Mouse (Mus musculus) CH12F3 (cell line): ENCODE data around the gene Ppp1r14a.

Experiments used
- in situ Hi-C: fragments of 300-500 bp; cut with MboI; formaldehyde crosslinking; loops from 2 replicates; pipeline ENCODE4 v1.14.3; 2020; ENCODE audit warnings: low sequenced_read_pairs

Gene Ppp1r14a

DNA sequence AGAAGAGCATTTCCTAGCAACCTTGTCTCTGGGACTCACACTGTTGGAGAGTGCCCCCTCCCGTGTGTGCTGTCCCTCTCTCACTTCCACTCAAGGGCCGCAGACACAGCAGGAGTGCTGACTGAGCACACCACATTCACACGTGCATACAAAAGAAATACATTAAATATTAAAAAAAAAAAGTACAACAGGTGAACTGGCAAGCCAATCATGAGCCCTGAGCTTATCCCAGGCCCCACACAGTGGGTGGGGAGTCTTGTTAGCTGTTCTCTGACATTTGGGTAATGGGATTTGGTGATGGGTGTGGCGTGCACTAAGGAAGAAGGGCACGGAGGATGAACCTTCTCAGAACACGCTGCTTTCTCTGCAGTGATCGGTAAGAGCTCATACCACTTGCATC, 13.5 kb downstream of the Ppp1r14a start:
- in situ Hi-C loops: no loop called here

- in situ Hi-C loops: no loop called here
Observed at GRCm38 (mm10) chr7:29303738-29304462, 14.8 kb downstream of the Ppp1r14a start, which contains the start of gene Dpf1. Gene Dpf1, plus strand, starts transcription at chr7:29303951.

DNA sequence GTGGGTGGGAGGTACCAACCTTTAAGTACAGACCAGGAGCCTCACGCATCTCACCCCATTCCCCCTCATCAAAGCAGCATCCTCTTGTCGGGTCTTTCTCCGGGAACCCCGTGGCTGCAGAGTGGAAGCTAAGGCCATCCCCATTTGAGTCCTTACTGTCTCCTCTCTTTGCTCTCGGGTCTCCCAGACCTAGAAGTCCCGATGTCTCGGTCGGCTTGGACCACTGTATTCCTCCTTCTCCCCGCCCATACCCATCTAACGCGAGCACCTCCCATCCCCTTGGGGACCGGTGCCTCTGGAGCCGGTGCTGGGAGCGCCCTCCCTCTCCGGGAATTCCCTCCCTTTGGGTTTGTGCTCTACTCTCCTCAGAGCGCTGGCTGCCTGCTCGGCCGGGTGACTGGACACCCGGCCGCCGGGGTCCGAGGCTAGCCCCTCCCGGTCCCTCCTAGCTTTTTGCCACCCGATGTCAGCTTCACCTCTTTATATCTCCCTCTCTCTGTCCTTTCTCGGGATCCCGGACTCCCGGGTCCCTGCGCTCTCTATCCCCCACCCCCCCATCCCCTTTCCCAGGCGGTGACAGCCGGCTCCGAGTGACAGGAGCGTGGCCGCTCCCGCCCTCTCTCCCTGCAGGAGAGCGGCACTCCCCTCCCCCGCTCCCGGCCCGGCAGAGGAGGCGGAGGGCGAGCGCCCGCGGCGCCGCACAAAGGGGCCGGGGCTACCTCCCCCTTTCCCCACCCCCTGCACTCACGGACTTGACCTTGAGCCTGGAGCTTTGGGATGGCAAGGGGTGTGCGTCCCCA, 15.6 kb downstream of the Ppp1r14a start:
- in situ Hi-C loops: no loop called here

DNA sequence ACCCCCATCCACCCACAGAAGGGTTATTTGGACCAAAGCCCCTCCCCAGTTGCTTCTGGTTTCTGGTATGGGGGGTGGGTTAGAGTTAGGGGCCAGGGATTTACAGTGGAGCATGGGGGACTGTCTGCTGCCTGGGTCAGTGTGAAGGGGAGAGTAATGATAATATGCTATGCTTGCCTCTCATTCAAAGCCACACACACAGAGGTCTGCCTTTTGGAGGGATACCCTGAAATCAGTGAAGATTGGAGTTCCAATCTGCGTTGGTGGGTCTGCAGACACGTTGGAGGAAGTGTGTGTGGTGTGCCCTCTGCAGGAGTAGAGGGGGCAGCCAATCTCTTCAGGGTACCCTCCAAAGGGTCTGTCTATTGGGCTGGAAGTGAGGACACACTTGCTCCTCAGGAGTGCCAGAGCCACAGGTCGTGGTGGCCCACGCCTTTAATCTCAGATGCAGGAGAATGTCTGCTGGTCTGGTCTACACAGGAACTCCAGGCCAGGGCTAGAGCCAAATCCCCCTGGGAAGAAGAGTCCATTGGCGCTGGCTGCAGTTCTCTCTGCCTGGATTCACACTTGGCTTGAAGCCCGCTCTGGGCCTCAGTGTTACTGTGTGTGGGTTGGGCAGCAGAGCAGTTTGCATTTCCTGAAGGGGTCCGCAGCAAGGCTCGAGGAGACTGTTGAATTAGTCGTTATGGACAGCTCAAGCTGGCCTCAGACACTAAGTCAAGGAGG, 16.3 kb downstream of the Ppp1r14a start:
- in situ Hi-C loops: no loop called here

DNA sequence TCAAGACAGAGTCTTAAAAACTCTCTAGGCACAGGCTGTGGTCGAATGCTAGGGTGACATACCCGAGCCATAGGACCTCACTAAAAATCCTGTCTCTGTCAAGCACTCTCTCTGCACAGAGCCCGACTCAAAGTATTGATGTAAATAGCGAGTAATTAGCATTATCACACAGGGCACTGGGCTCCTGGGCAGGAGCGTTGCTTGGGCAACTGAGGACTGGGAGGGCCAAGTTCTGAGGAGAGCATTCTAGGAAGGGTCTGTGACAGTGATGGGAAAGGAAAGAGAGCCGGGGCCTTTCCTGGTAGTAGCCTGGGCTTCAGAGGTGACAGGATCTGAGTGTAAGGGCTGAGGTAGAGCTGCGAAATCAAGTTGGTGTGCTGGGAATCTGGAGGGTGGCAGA, 17.0 kb downstream of the Ppp1r14a start:
- in situ Hi-C loops: no loop called here

GRCm38 (mm10) chr7:29306619-29307018, 17.5 kb downstream of the Ppp1r14a start:
- in situ Hi-C loops: no loop called here

DNA sequence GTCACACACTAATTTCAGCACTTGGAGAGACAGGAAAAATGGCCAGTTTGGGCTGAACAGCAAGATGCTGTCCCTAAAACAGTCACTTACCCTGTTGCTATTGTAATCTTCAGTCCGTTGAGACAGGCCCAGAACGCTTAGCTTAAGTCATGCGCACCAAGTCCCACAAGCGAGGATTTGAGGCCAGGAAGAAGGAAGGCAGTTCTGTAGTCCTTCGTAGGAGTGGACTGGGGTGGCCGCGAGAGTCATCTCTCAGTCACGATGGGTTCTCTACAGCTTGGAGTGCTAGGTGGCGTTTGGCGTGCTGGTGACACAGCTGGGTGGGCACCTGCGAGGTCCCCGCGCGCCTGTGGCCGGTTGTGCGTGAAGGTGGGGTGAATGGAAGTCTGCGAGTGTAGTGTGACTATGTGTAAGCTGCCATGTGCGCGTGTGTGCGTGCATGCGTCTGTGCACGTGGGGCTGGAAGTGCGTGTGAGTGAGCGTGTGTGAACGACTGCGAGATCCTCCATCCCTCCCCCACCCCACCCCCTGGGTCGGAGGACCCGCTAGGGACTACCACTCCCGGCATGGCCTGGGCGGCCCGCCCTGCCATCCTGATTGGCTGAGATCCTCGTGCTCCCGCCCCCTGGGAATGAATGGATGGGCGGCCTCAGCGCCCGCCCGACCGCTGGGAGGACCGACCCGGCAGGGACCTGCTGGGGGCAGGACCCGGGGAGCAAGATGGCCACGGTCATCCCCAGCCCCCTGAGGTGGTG, 18.4 kb downstream of the Ppp1r14a start:
- in situ Hi-C loops: no loop called here

GRCm38 (mm10) chr7:29309221-29309721, 20.2 kb downstream of the Ppp1r14a start:
- in situ Hi-C loops: no loop called here

GRCm38 (mm10) chr7:29309749-29310148, 20.6 kb downstream of the Ppp1r14a start:
- in situ Hi-C loops: no loop called here

- in situ Hi-C loops: no loop called here
Observed at GRCm38 (mm10) chr7:29313051-29313450, 23.9 kb downstream of the Ppp1r14a start.

DNA sequence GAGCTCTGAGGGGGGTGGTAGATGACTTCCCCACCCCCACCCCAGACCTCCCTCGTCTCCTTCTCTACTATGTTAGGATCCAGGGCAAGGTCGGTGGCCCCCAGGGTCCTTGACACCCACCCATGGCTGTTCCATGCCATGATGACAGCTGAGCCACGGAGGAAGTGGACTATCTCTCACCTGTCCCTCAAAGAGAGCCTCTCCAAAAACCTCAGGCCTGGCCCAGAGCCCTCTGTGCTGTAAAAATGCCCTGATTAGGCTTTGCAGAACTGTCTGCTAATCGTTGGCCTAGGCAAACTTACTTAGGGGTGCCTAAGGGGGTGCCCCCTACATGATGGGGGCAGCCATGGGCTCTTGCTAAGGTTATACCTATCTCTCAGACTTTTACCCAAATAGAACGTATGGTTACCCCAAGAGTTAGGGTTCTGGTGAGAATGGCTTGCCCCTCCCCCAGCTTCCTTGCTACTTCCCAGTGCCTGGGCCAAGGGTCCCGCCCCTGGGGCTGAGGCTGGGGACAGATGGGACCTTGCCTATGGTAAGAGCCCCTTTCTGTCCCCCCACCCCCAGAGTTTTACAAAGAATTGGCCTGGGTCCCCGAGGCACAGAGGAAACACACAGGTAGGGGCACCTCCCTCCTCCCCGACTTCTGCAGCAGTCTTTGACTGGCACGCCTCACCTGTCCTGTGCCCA, 24.6 kb downstream of the Ppp1r14a start:
- in situ Hi-C loops: no loop called here

DNA sequence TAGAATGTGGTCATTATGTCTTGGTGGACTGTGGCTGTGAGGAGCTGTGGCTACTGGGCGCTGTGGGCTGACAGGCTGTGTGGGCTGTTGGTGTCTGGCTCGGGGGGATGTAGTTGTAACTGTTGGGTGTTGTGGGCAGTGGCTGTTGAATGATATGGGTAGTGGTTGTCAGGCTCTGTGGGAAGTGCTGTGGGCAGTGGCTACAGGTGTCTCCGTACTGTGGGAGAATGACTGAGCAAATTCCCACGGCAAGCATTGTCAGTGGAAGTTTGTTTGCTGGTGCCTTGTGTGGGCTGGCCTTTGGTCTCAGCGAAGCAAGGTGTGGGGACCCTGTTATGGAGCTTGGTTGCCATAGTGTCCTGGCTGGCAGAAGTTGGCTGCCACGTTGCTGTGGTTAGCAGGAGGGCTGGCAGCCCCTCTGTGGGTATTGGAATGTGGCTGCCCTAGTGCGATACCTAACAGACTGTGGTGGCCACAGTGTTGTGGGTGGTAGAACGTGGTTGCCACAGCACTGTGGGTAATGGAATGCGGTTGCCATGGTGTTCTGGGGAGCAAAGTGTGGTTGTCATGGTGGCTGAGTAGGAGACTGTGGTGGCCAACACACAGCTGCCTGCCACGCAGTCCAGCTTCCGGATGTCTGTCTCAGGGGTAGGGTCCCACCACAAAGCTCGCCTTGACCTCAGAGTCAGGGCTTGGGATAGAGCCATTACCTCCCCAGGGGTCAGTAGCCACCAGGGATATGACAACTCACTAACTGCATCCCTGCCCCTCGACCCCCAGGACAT, 25.9 kb downstream of the Ppp1r14a start:
- in situ Hi-C loops: no loop called here

GRCm38 (mm10) chr7:29316137-29316734, 27.1 kb downstream of the Ppp1r14a start:
- in situ Hi-C loops: no loop called here

GRCm38 (mm10) chr7:29316976-29317375, 27.9 kb downstream of the Ppp1r14a start:
- in situ Hi-C loops: no loop called here

GRCm38 (mm10) chr7:29317558-29317957, 28.4 kb downstream of the Ppp1r14a start:
- in situ Hi-C loops: no loop called here

GRCm38 (mm10) chr7:29318115-29318911, 29.2 kb downstream of the Ppp1r14a start:
- in situ Hi-C loops: no loop called here

- in situ Hi-C loops: no loop called here
Observed at GRCm38 (mm10) chr7:29319337-29320307, 30.5 kb downstream of the Ppp1r14a start.
